16 mouse cellular contexts compared by ENCODE assay signal in genomic region chr15:99700219-99701106, GRCm38 (mm10). TPM values are rescaled to one million over a fixed set of nuclear protein-coding genes. Genes with fewer than 3 reads are reported as not detected.
DNase-seq lines count a peak whose midpoint lies in the region; ATAC-seq and TF ChIP-seq lines count a peak whose summit lies in the region.
"Had no signal": no experiment of that assay in that cellular context is flagged by ENCODE, and none has a peak within 500 bp of the region (broad histone marks: within the 10 kb centered on the region; RNA-seq: fewer than 3 reads in every experiment).

No protein-coding gene starts in this region.

- no peaks in the 10 kb centered on the region for H3K36me3 ChIP-seq in heart, adult 2 months (ENCODE audit: control insufficient read depth, insufficient read depth, low read length)
- peaks cover 22% of the 10 kb centered on the region for H3K36me3 ChIP-seq in midbrain, embryonic 10.5 days
- H3K36me3 ChIP-seq in midbrain, embryonic 15.5 days (replicated peaks): peaks cover 23% of the 10 kb centered on the region
- peaks cover 13% of the 10 kb centered on the region for H3K36me3 ChIP-seq in embryonic facial prominence, embryonic 13.5 days
- H3K36me3 ChIP-seq in midbrain, postnatal 0 days (ENCODE audit: insufficient read depth, low read length): peaks cover 40% of the 10 kb centered on the region

- DNase-seq in heart, adult 11 months: peak; percentile 93
- DNase-seq in heart, adult 2 months: no peak
- DNase-seq in midbrain, embryonic 10.5 days (ENCODE audit: low spot score): no peak
- DNase-seq in midbrain, postnatal 0 days (ENCODE audit: low spot score): no peak
- no peak for DNase-seq in right cerebral cortex, postnatal 4 days
- DNase-seq: lung, adult 2 months; thymus, postnatal 25 days had no signal

- no peak overlapping the region for H3K27ac ChIP-seq in heart, adult 2 months
- peak overlapping the region; percentile 100; the same call in 1 of the 2 replicates for H3K27ac ChIP-seq in midbrain, embryonic 10.5 days (replicated peaks)
- H3K27ac ChIP-seq in midbrain, embryonic 15.5 days: no peak overlapping the region
- 0 out of 2 replicates have a peak overlapping the region, but pooled peaks have one; percentile 3 for H3K27ac ChIP-seq in embryonic facial prominence, embryonic 13.5 days
- H3K27ac ChIP-seq in midbrain, postnatal 0 days (ENCODE audit: low read depth, low read length): 0 out of 2 replicates have a peak overlapping the region, but pooled peaks have one; percentile 96
- H3K27ac ChIP-seq: kidney, embryonic 15.5 days had no signal

- ATAC-seq in midbrain, embryonic 15.5 days (replicated peaks): no peak
- ATAC-seq in embryonic facial prominence, embryonic 13.5 days (ENCODE audit: insufficient number of reproducible peaks, insufficient read depth, low FRiP score, low TSS enrichment, low read depth): no peak
- ATAC-seq in midbrain, postnatal 0 days (ENCODE audit: low FRiP score): no peak

- TF ChIP-seq EP300 in heart, adult 2 months (IDR thresholded peaks at IDR 0.05; ENCODE audit: insufficient read depth, low read depth, low read length): no peak

- TF ChIP-seq POLR2A in heart, adult 2 months (IDR thresholded peaks at IDR 0.05; ENCODE audit: insufficient read depth, low read depth, low read length): no peak

- 88% methylated on average over 18 of the region's 18 CpGs for WGBS in heart, adult 2 months
- WGBS in midbrain, embryonic 10.5 days: 90% methylated on average over 18 of the region's 18 CpGs
- 93% methylated on average over 18 of the region's 18 CpGs for WGBS in midbrain, embryonic 15.5 days
- 84% methylated on average over 18 of the region's 18 CpGs for WGBS in embryonic facial prominence, embryonic 13.5 days
- 90% methylated on average over 18 of the region's 18 CpGs for WGBS in midbrain, postnatal 0 days

- no peak for TF ChIP-seq CTCF in heart, adult 2 months (IDR thresholded peaks at IDR 0.05)
- no peak for TF ChIP-seq CTCF in midbrain, postnatal 0 days (IDR thresholded peaks at IDR 0.05)

- no peak overlapping the region for H3K4me3 ChIP-seq in heart, adult 2 months
- no peak overlapping the region for H3K4me3 ChIP-seq in midbrain, embryonic 10.5 days
- H3K4me3 ChIP-seq in midbrain, embryonic 15.5 days: no peak overlapping the region
- H3K4me3 ChIP-seq in embryonic facial prominence, embryonic 13.5 days: no peak overlapping the region
- H3K4me3 ChIP-seq in midbrain, postnatal 0 days (ENCODE audit: low read depth, low read length): no peak overlapping the region
- H3K4me3 ChIP-seq: hindbrain, embryonic 15.5 days had no signal

- H3K4me1 ChIP-seq in heart, adult 2 months (ENCODE audit: control insufficient read depth, insufficient read depth, low read length): peaks cover 6% of the 10 kb centered on the region
- H3K4me1 ChIP-seq in midbrain, embryonic 10.5 days: peaks cover 49% of the 10 kb centered on the region
- H3K4me1 ChIP-seq in midbrain, embryonic 15.5 days: peaks cover 26% of the 10 kb centered on the region
- H3K4me1 ChIP-seq in embryonic facial prominence, embryonic 13.5 days: peaks cover 38% of the 10 kb centered on the region
- H3K4me1 ChIP-seq in midbrain, postnatal 0 days (ENCODE audit: insufficient read depth, low read length): peaks cover 15% of the 10 kb centered on the region

- no peak overlapping the region for H3K4me2 ChIP-seq in midbrain, embryonic 15.5 days
- H3K4me2 ChIP-seq in embryonic facial prominence, embryonic 13.5 days: no peak overlapping the region
- H3K4me2 ChIP-seq in midbrain, postnatal 0 days (ENCODE audit: low read depth, low read length, poor library complexity, severe bottlenecking): no peak overlapping the region
- H3K4me2 ChIP-seq: hindbrain, embryonic 15.5 days had no signal

- no peaks in the 10 kb centered on the region for H3K79me2 ChIP-seq in heart, adult 2 months (replicated peaks; ENCODE audit: control insufficient read depth, insufficient read depth, low read length)

- intact Hi-C loops in heart, adult 2 months (cut with DNase I): no loop called here

- H3K9ac ChIP-seq in heart, adult 2 months (ENCODE audit: low read depth, low read length): no peak overlapping the region
- no peak overlapping the region for H3K9ac ChIP-seq in midbrain, embryonic 15.5 days
- H3K9ac ChIP-seq in embryonic facial prominence, embryonic 13.5 days: no peak overlapping the region
- H3K9ac ChIP-seq in midbrain, postnatal 0 days (replicated peaks; ENCODE audit: low read length, poor library complexity, severe bottlenecking): no peak overlapping the region
- H3K9ac ChIP-seq: embryonic facial prominence, embryonic 12.5 days; kidney, embryonic 15.5 days had no signal

- no peaks in the 10 kb centered on the region for H3K9me3 ChIP-seq in midbrain, embryonic 10.5 days (replicated peaks)
- H3K9me3 ChIP-seq in midbrain, embryonic 15.5 days: no peaks in the 10 kb centered on the region
- H3K9me3 ChIP-seq in embryonic facial prominence, embryonic 13.5 days: no peaks in the 10 kb centered on the region
- H3K9me3 ChIP-seq in midbrain, postnatal 0 days (ENCODE audit: low read length): no peaks in the 10 kb centered on the region
- H3K9me3 ChIP-seq: embryonic facial prominence, embryonic 12.5 days; hindbrain, embryonic 15.5 days; kidney, embryonic 15.5 days had no signal

- H3K27me3 ChIP-seq in heart, adult 2 months (ENCODE audit: control insufficient read depth, insufficient read depth, low read length): no peaks in the 10 kb centered on the region
- peaks cover 31% of the 10 kb centered on the region for H3K27me3 ChIP-seq in midbrain, embryonic 10.5 days (ENCODE audit: low read depth, poor library complexity, severe bottlenecking)
- H3K27me3 ChIP-seq in midbrain, embryonic 15.5 days (replicated peaks): no peaks in the 10 kb centered on the region
- peaks cover 25% of the 10 kb centered on the region for H3K27me3 ChIP-seq in embryonic facial prominence, embryonic 13.5 days
- no peaks in the 10 kb centered on the region for H3K27me3 ChIP-seq in midbrain, postnatal 0 days (ENCODE audit: insufficient read depth, low read length)
- H3K27me3 ChIP-seq: hindbrain, embryonic 15.5 days had no signal

RNA-seq across cellular contexts. Expression of gene Smarcd1, which starts 1.5 kb away (rescaled TPM):
- 10 to 100 TPM; 20.1 to 20.6 TPM for total RNA-seq in heart, adult 2 months (2021)
- polyA plus RNA-seq in heart, adult 2 months (2012; rRNA removed): 39.0 and 58.0 TPM in 2 replicates
- polyA plus RNA-seq in midbrain, embryonic 10.5 days (2016; fragmentation: Nextera tagmentation; extraction: Ambion mirVana): 98.1 and 112 TPM in 2 replicates
- 114 and 119 TPM in 2 replicates for polyA plus RNA-seq in midbrain, embryonic 15.5 days (2015; fragmentation: Nextera tagmentation; extraction: Ambion mirVana)
- 55.0 and 73.1 TPM in 2 replicates for polyA plus RNA-seq in embryonic facial prominence, embryonic 13.5 days (2015; fragmentation: Nextera tagmentation; extraction: Ambion mirVana)
- total RNA-seq in midbrain, postnatal 0 days (2014; rRNA removed): 83.0 and 93.0 TPM in 2 replicates
- 77.7 and 92.2 TPM in 2 replicates for polyA plus RNA-seq in midbrain, postnatal 0 days (2015; fragmentation: Nextera tagmentation; extraction: Ambion mirVana)

RNA-seq across cellular contexts. Expression of gene Gm17349, which starts 4.8 kb away (rescaled TPM):
- 1 to 10 TPM; 3.7 to 4.1 TPM for total RNA-seq in heart, adult 2 months (2021)
- not detected in 2 replicates for polyA plus RNA-seq in heart, adult 2 months (2012; rRNA removed)
- polyA plus RNA-seq in midbrain, embryonic 10.5 days (2016; fragmentation: Nextera tagmentation; extraction: Ambion mirVana): not detected in 2 replicates
- not detected in 2 replicates for polyA plus RNA-seq in midbrain, embryonic 15.5 days (2015; fragmentation: Nextera tagmentation; extraction: Ambion mirVana)
- not detected in 2 replicates for polyA plus RNA-seq in embryonic facial prominence, embryonic 13.5 days (2015; fragmentation: Nextera tagmentation; extraction: Ambion mirVana)
- not detected in 2 replicates for total RNA-seq in midbrain, postnatal 0 days (2014; rRNA removed)
- polyA plus RNA-seq in midbrain, postnatal 0 days (2015; fragmentation: Nextera tagmentation; extraction: Ambion mirVana): not detected in 2 replicates
- total RNA-seq: granulocyte monocyte progenitor cell, adult 5-6 weeks had no signal
- polyA plus RNA-seq: brain, embryonic 14.5 days; embryonic facial prominence, embryonic 12.5 days; forebrain, embryonic 11.5 days; heart, postnatal 0 days; hindbrain, embryonic 15.5 days; kidney, embryonic 15.5 days; lung, adult 2 months had no signal

RNA-seq across cellular contexts. Expression of gene Gpd1, which starts 16.9 kb away (rescaled TPM):
- 10 to 100 TPM; 51.4 to 64.6 TPM for total RNA-seq in heart, adult 2 months (2021)
- polyA plus RNA-seq in heart, adult 2 months (2012; rRNA removed): 125 and 177 TPM in 2 replicates
- polyA plus RNA-seq in midbrain, embryonic 10.5 days (2016; fragmentation: Nextera tagmentation; extraction: Ambion mirVana): 0.40 and 0.62 TPM in 2 replicates
- polyA plus RNA-seq in midbrain, embryonic 15.5 days (2015; fragmentation: Nextera tagmentation; extraction: Ambion mirVana): 1.5 and 1.8 TPM in 2 replicates
- polyA plus RNA-seq in embryonic facial prominence, embryonic 13.5 days (2015; fragmentation: Nextera tagmentation; extraction: Ambion mirVana): 0.37 and 1.0 TPM in 2 replicates
- 2.8 and 3.3 TPM in 2 replicates for total RNA-seq in midbrain, postnatal 0 days (2014; rRNA removed)
- polyA plus RNA-seq in midbrain, postnatal 0 days (2015; fragmentation: Nextera tagmentation; extraction: Ambion mirVana): 1.1 and 1.2 TPM in 2 replicates

RNA-seq across cellular contexts. Expression of gene Cox14, which starts 25.0 kb away (rescaled TPM):
- total RNA-seq in heart, adult 2 months (2021): 100 to 1,000 TPM; 215 to 236 TPM
- polyA plus RNA-seq in heart, adult 2 months (2012; rRNA removed): 326 and 358 TPM in 2 replicates
- 157 and 159 TPM in 2 replicates for polyA plus RNA-seq in midbrain, embryonic 10.5 days (2016; fragmentation: Nextera tagmentation; extraction: Ambion mirVana)
- polyA plus RNA-seq in midbrain, embryonic 15.5 days (2015; fragmentation: Nextera tagmentation; extraction: Ambion mirVana): 150 and 157 TPM in 2 replicates
- 144 and 179 TPM in 2 replicates for polyA plus RNA-seq in embryonic facial prominence, embryonic 13.5 days (2015; fragmentation: Nextera tagmentation; extraction: Ambion mirVana)
- 60.9 and 67.2 TPM in 2 replicates for total RNA-seq in midbrain, postnatal 0 days (2014; rRNA removed)
- 165 and 180 TPM in 2 replicates for polyA plus RNA-seq in midbrain, postnatal 0 days (2015; fragmentation: Nextera tagmentation; extraction: Ambion mirVana)

RNA-seq across cellular contexts. Expression of gene Asic1, which starts 30.3 kb away (rescaled TPM):
- total RNA-seq in heart, adult 2 months (2021): under 1 TPM; 0.42 to 0.50 TPM
- 1.3 TPM in 2 replicates for polyA plus RNA-seq in heart, adult 2 months (2012; rRNA removed)
- 6.0 and 14.9 TPM in 2 replicates for polyA plus RNA-seq in midbrain, embryonic 10.5 days (2016; fragmentation: Nextera tagmentation; extraction: Ambion mirVana)
- 64.0 and 65.9 TPM in 2 replicates for polyA plus RNA-seq in midbrain, embryonic 15.5 days (2015; fragmentation: Nextera tagmentation; extraction: Ambion mirVana)
- polyA plus RNA-seq in embryonic facial prominence, embryonic 13.5 days (2015; fragmentation: Nextera tagmentation; extraction: Ambion mirVana): 3.3 and 4.2 TPM in 2 replicates
- 138 and 150 TPM in 2 replicates for total RNA-seq in midbrain, postnatal 0 days (2014; rRNA removed)
- polyA plus RNA-seq in midbrain, postnatal 0 days (2015; fragmentation: Nextera tagmentation; extraction: Ambion mirVana): 37.3 and 42.1 TPM in 2 replicates
- total RNA-seq: granulocyte monocyte progenitor cell, adult 5-6 weeks had no signal

Comparison
In these comparisons a context has a peak if more than half of its experiments do, and no peak if none do; other contexts are left out.
1. H3K27ac ChIP-seq: peak in midbrain, embryonic 10.5 days (single experiment), embryonic facial prominence, embryonic 13.5 days (single experiment) and midbrain, postnatal 0 days (single experiment); none in heart, adult 2 months (single experiment) and midbrain, embryonic 15.5 days (single experiment).
2. RNA of gene Gpd1, which starts 16.9 kb away (polyA plus RNA-seq): 125 to 177 TPM in heart, adult 2 months; 1.5 to 1.8 TPM in midbrain, embryonic 15.5 days, 1.1 to 1.2 TPM in midbrain, postnatal 0 days, 0.40 to 0.62 TPM in midbrain, embryonic 10.5 days and 0.37 to 1.0 TPM in embryonic facial prominence, embryonic 13.5 days; every median in the first group is over 10 times any median in the second.